Mouse (Mus musculus) forebrain, embryonic 13.5 days (tissue): ENCODE results near the gene F11r. TPM values are rescaled to one million over a fixed set of nuclear protein-coding genes. Genes with fewer than 3 reads are reported as not detected.
"Not testable (repeated sequence)": the region's sequence is repeated elsewhere in the genome, so short reads cannot be mapped to it uniquely, and the experiment has no call there.

Experiments used
- ATAC-seq: fragments of 200-750 bp; cut with Nextera tagmentation; 2 replicates; pipeline ENCODE4 v1.8.0; 2017
- H3K27ac ChIP-seq: fragments of 300-500 bp; sonication (generic); 2 replicates; pipeline ENCODE4 v1.5.1; 2015; ENCODE audit warnings: inconsistent platforms, mild to moderate bottlenecking, moderate library complexity
- H3K27me3 ChIP-seq: fragments of 300-500 bp; sonication (generic); 2 replicates; pipeline ENCODE4 v1.6.1; 2015; ENCODE audit warnings: mild to moderate bottlenecking, inconsistent platforms
- H3K36me3 ChIP-seq: fragments of 300-500 bp; sonication (generic); 2 replicates; pipeline ENCODE4 v1.6.1; 2015; ENCODE audit warnings: mild to moderate bottlenecking, inconsistent platforms; ENCODE audit not compliant: poor library complexity, severe bottlenecking
- H3K4me1 ChIP-seq: fragments of 300-500 bp; sonication (generic); 2 replicates; pipeline ENCODE4 v1.6.1; 2015; ENCODE audit warnings: inconsistent platforms
- H3K4me2 ChIP-seq: fragments of 300-500 bp; sonication (generic); 2 replicates; pipeline ENCODE4 v1.6.1; 2015; ENCODE audit warnings: inconsistent platforms, mild to moderate bottlenecking, moderate library complexity
- H3K4me3 ChIP-seq: fragments of 300-500 bp; sonication (generic); 2 replicates; pipeline ENCODE4 v1.5.1; 2015; ENCODE audit warnings: mild to moderate bottlenecking, inconsistent platforms
- H3K9ac ChIP-seq: fragments of 300-500 bp; sonication (generic); 2 replicates; pipeline ENCODE4 v1.6.1; 2015; ENCODE audit warnings: mild to moderate bottlenecking, inconsistent platforms
- H3K9me3 ChIP-seq: fragments of 300-500 bp; sonication (generic); replicated peaks from 2 replicates; pipeline ENCODE4 v1.6.1; 2016; ENCODE audit warnings: inconsistent platforms
- WGBS: fragments of 180-500 bp; shearing (Covaris S2); methylation state at CpG from one replicate; pipeline ENCODE4 v1.1.7; 2015; 5-methylcytosine and 5-hydroxymethylcytosine counted together
- polyA plus RNA-seq: library from polyadenylated mRNA; unstranded; fragments of >200 nt; fragmentation: Nextera tagmentation; extraction: Ambion mirVana; gene quantifications from 2 replicates; pipeline ENCODE4 v1.2.1, GENCODE M21; 2015

The F11r gene
- polyA plus RNA-seq, 1 experiment from 2014 or later = 8.4 TPM

DNA sequence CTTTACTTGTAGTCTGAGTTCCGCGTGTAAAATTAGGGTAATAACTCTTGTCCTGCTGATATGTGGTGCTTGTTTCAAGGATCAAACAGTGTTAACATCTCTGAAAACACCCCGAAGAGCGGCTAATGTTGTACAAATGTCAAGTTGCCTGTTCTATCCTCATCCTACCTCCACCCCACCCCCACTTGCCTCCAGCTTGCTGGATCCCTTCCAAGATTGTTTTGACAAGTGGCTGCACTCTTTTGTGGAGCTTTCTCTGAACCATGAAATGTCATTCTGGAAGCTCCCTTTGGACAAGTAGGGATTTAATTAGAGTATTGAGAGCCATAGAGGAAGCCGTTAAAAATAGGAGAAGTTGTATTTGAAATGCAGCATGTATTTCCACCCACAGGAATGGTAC is 22.5 kb downstream of the F11r start:
- Histone ChIP-seq H3K4me3 (no peak overlapping the region), H3K4me2 (peak overlapping the region; percentile 43), H3K27ac (no peak overlapping the region; the same call in 1 of the 2 replicates), H3K9ac (no peak overlapping the region), H3K9me3 (no peaks in the 10 kb centered on the region), H3K4me1 (peaks cover 15% of the 10 kb centered on the region), H3K27me3 (no peaks in the 10 kb centered on the region), H3K36me3 (no peaks in the 10 kb centered on the region)
- no peak for ATAC-seq
- WGBS = 29% methylated on average over 5 of the region's 5 CpGs

GRCm38 (mm10) chr1:171460551-171461503 is 23.5 kb downstream of the F11r start:
- Histone ChIP-seq H3K27me3 (no peaks in the 10 kb centered on the region), H3K4me3 (no peak overlapping the region), H3K36me3 (no peaks in the 10 kb centered on the region), H3K27ac (no peak overlapping the region), H3K4me1 (peaks cover 15% of the 10 kb centered on the region), H3K4me2 (peak overlapping the region; percentile 43), H3K9ac (no peak overlapping the region), H3K9me3 (no peaks in the 10 kb centered on the region)
- WGBS = 90% methylated on average over 21 of the region's 22 CpGs
- no peak for ATAC-seq

GRCm38 (mm10) chr1:171463133-171463532 is 25.8 kb downstream of the F11r start:
- no peak overlapping the region for H3K4me3 ChIP-seq
- no peak overlapping the region for H3K27ac ChIP-seq
- no peaks in the 10 kb centered on the region for H3K9me3 ChIP-seq
- H3K27me3 ChIP-seq = no peaks in the 10 kb centered on the region
- H3K9ac ChIP-seq = no peak overlapping the region
- ATAC-seq = no peak
- H3K4me2 ChIP-seq = no peak overlapping the region
- peaks cover 15% of the 10 kb centered on the region for H3K4me1 ChIP-seq
- no peaks in the 10 kb centered on the region for H3K36me3 ChIP-seq
- 92% methylated on average over 3 of the region's 3 CpGs for WGBS

- 89% methylated on average over 5 of the region's 5 CpGs for WGBS
- no peak overlapping the region for H3K4me3 ChIP-seq
Measured at GRCm38 (mm10) chr1:171465749-171466412, 28.5 kb downstream of the F11r start.

DNA sequence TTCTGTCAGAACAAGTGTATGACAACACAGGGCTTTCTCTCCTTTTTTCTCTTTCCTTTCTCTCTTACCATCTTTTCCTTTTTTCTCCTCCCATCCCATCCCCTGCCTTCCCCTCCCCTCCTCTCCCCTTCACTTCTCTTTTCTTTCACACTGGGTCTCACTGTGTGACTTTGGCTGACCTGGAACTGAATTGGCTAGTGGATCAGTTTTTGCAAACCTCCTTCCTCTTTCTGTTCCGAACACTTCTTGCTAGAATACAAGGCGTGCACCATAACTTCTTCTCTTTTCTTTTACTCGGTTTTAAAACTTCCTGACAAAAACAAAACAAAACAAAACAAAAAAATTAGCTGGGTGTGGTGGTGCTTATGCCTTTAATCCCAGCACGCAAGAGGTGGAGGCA is 29.2 kb downstream of the F11r start:
- H3K4me3 ChIP-seq = no peak overlapping the region
- ATAC-seq = no peak
- no peak overlapping the region for H3K9ac ChIP-seq
- 84% methylated on average over 4 of the region's 4 CpGs for WGBS
- H3K27ac ChIP-seq = no peak overlapping the region
- H3K36me3 ChIP-seq = no peaks in the 10 kb centered on the region
- no peaks in the 10 kb centered on the region for H3K4me1 ChIP-seq
- H3K27me3 ChIP-seq = no peaks in the 10 kb centered on the region
- H3K9me3 ChIP-seq = no peaks in the 10 kb centered on the region
- no peak overlapping the region for H3K4me2 ChIP-seq

More at GRCm38 (mm10) chr1:171465749-171466412, 28.5 kb downstream of the F11r start:
- Histone ChIP-seq H3K27me3 (no peaks in the 10 kb centered on the region), H3K9me3 (no peaks in the 10 kb centered on the region), H3K9ac (no peak overlapping the region), H3K36me3 (no peaks in the 10 kb centered on the region), H3K4me1 (no peaks in the 10 kb centered on the region), H3K4me2 (no peak overlapping the region), H3K27ac (no peak overlapping the region)
- no peak for ATAC-seq

- Histone ChIP-seq H3K27ac (no peak overlapping the region), H3K4me1 (no peaks in the 10 kb centered on the region), H3K9me3 (no peaks in the 10 kb centered on the region), H3K9ac (no peak overlapping the region), H3K4me3 (no peak overlapping the region), H3K27me3 (no peaks in the 10 kb centered on the region), H3K36me3 (no peaks in the 10 kb centered on the region), H3K4me2 (no peak overlapping the region)
- ATAC-seq = no peak
- 88% methylated on average over 3 of the region's 3 CpGs for WGBS
Measured at GRCm38 (mm10) chr1:171469678-171470077, 32.3 kb downstream of the F11r start.

- no peaks in the 10 kb centered on the region for H3K36me3 ChIP-seq
- H3K9ac ChIP-seq = no peak overlapping the region
- H3K9me3 ChIP-seq = no peaks in the 10 kb centered on the region
- no peak overlapping the region for H3K4me3 ChIP-seq
- H3K27me3 ChIP-seq = no peaks in the 10 kb centered on the region
- no peak overlapping the region for H3K27ac ChIP-seq
- no peak for ATAC-seq
- no peaks in the 10 kb centered on the region for H3K4me1 ChIP-seq
- WGBS = 36% methylated on average over 7 of the region's 7 CpGs
- H3K4me2 ChIP-seq = no peak overlapping the region
Measured at GRCm38 (mm10) chr1:171470371-171470871, 33.1 kb downstream of the F11r start.

DNA sequence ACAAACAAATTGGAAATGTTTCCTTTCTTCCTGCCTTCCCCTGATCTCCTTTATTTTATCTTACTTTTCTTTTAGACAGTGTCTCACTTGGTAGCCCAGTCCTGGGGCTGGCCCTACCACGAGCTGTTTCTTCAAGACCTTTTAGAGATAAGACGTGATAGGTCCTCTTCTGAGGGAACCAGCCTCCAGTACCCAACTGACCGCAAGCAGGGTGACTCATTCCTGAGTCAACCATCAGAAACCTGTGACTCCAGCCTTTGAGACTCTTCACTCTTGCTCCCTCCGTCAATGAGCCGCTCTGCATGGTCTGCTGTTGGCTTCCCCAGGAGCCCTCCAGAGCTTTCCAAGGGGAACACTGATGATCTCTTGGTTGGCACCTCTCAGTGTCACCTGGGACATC is 33.6 kb downstream of the F11r start:
- Histone ChIP-seq H3K27me3 (no peaks in the 10 kb centered on the region), H3K9ac (no peak overlapping the region), H3K4me1 (no peaks in the 10 kb centered on the region), H3K4me2 (no peak overlapping the region), H3K27ac (no peak overlapping the region), H3K4me3 (no peak overlapping the region), H3K36me3 (no peaks in the 10 kb centered on the region), H3K9me3 (no peaks in the 10 kb centered on the region)
- WGBS = 88% methylated on average over 5 of the region's 5 CpGs
- no peak for ATAC-seq

DNA sequence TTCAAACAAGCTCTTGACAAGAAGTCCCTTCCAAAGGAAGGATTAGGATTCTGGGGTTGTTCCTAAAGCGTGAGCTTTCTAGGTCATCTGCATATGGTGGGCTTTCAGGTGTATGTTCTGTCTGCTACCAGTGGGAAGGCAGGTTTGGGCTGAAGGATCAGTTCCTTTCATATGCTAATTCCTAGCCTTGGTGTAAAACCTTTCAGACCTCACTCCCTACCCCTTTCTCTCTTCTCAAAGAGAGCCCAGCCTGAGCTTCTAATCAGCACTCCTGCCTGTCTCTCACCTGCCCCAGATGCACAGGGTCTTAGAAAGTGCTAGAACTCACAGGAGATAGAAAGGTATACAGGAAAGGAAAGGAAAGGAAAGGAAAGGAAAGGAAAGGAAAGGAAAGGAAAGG is 34.1 kb downstream of the F11r start:
- no peaks in the 10 kb centered on the region for H3K27me3 ChIP-seq
- 57% methylated on average over 1 of the region's 1 CpGs for WGBS
- H3K9ac ChIP-seq = no peak overlapping the region
- H3K36me3 ChIP-seq = no peaks in the 10 kb centered on the region
- no peak for ATAC-seq
- H3K27ac ChIP-seq = no peak overlapping the region
- H3K9me3 ChIP-seq = no peaks in the 10 kb centered on the region
- no peak overlapping the region for H3K4me2 ChIP-seq
- H3K4me1 ChIP-seq = no peaks in the 10 kb centered on the region
- no peak overlapping the region for H3K4me3 ChIP-seq

DNA sequence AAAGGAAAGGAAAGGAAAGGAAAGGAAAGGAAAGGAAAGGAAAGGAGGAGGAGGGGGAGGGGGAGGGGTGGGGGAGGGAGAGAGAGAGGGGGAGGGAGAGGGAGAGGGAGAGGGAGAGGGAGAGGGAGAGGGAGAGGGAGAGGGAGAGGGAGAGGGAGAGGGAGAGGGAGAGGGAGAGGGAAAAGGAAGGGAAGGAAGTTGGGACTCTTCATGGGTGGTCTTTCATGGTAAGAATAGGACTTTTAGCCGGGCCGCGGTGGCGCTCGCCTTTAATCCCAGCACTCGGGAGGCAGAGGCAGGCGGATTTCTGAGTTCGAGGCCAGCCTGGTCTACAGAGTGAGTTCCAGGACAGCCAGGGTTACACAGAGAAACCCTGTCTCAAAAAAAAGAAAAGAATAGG is 34.6 kb downstream of the F11r start:
- H3K27me3 ChIP-seq, H3K36me3 ChIP-seq, H3K4me2 ChIP-seq, ATAC-seq, H3K4me3 ChIP-seq, H3K27ac ChIP-seq, H3K9ac ChIP-seq, H3K9me3 ChIP-seq, H3K4me1 ChIP-seq: not testable (repeated sequence)
- 87% methylated on average over 8 of the region's 8 CpGs for WGBS

DNA sequence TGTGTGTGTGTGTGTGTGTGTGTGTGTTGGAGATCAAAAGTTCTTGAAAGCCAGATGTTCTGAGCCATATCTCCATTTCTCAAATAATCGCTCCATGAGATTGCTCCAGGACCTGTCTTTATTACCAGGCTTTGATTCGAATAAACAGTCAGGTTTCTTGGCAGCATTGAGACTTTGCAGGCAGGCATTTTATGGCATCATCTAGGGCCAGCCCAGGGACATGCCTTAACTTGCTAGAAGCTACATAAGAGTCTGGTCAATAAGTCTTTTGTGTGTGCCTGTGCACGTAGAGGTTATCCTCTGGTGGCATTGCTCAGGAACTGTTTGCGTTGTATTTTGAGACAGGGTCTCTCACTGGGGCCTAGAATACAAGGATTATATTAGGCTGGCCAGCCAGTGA is 36.2 kb downstream of the F11r start:
- 77% methylated on average over 4 of the region's 4 CpGs for WGBS
- Histone ChIP-seq H3K27me3 (no peaks in the 10 kb centered on the region), H3K36me3 (no peaks in the 10 kb centered on the region), H3K4me1 (no peaks in the 10 kb centered on the region), H3K4me2 (no peak overlapping the region), H3K9me3 (no peaks in the 10 kb centered on the region), H3K9ac (no peak overlapping the region), H3K4me3 (no peak overlapping the region), H3K27ac (no peak overlapping the region)
- no peak for ATAC-seq

GRCm38 (mm10) chr1:171473920-171474640 is 36.7 kb downstream of the F11r start:
- H3K36me3 ChIP-seq = no peaks in the 10 kb centered on the region
- no peaks in the 10 kb centered on the region for H3K4me1 ChIP-seq
- no peak overlapping the region for H3K27ac ChIP-seq
- no peaks in the 10 kb centered on the region for H3K9me3 ChIP-seq
- no peak overlapping the region for H3K4me3 ChIP-seq
- H3K9ac ChIP-seq = no peak overlapping the region
- H3K27me3 ChIP-seq = no peaks in the 10 kb centered on the region
- ATAC-seq = no peak
- 79% methylated on average over 9 of the region's 9 CpGs for WGBS
- H3K4me2 ChIP-seq = no peak overlapping the region
